Mouse (Mus musculus) midbrain, embryonic 16.5 days (tissue): ENCODE measurements at regions not wholly inside any gene's neighbourhood (a gene's known extent, or its start where the extent isn't known, plus 50 kb on each side); places are given as distances from the start of the nearest gene placed in this dataset.
A peak's percentile ranks its signal among the peaks of the same experiment; 100 is the strongest.

Experiments
- ATAC-seq: fragments of 200-750 bp; cut with Nextera tagmentation; 2 replicates; pipeline ENCODE4 v1.8.0; 2017; ENCODE audit warnings: moderate TSS enrichment
- H3K27ac ChIP-seq: fragments of 300-500 bp; sonication (generic); 2 replicates; pipeline ENCODE4 v1.5.1; 2014; ENCODE audit warnings: mild to moderate bottlenecking, low read length, mixed read lengths
- H3K27me3 ChIP-seq: fragments of 300-500 bp; sonication (generic); 2 replicates; pipeline ENCODE4 v1.6.1; 2014; ENCODE audit warnings: low read depth, low read length, mixed read lengths; ENCODE audit not compliant: control insufficient read depth, insufficient read depth
- H3K36me3 ChIP-seq: fragments of 300-500 bp; sonication (generic); 2 replicates; pipeline ENCODE4 v1.6.1; 2014; ENCODE audit warnings: mild to moderate bottlenecking, low read length, moderate library complexity, mixed read lengths; ENCODE audit not compliant: control insufficient read depth, insufficient read depth
- H3K4me1 ChIP-seq: fragments of 300-500 bp; sonication (generic); 2 replicates; pipeline ENCODE4 v1.6.1; 2014; ENCODE audit warnings: mild to moderate bottlenecking, low read length, mixed read lengths; ENCODE audit not compliant: control insufficient read depth, insufficient read depth
- H3K4me2 ChIP-seq: fragments of 300-500 bp; sonication (generic); 2 replicates; pipeline ENCODE4 v1.6.1; 2014; ENCODE audit warnings: mild to moderate bottlenecking, low read length, mixed read lengths
- H3K4me3 ChIP-seq: fragments of 300-500 bp; sonication (generic); 2 replicates; pipeline ENCODE4 v1.5.1; 2014; ENCODE audit warnings: low read depth, mild to moderate bottlenecking, low read length, moderate library complexity, mixed read lengths
- H3K9ac ChIP-seq: fragments of 300-500 bp; sonication (generic); 2 replicates; pipeline ENCODE4 v1.6.1; 2014; ENCODE audit warnings: low read depth, low read length, mixed read lengths
- H3K9me3 ChIP-seq: fragments of 300-500 bp; sonication (generic); replicated peaks from 2 replicates; pipeline ENCODE4 v1.6.1; 2014; ENCODE audit warnings: mild to moderate bottlenecking, low read length, mixed read lengths; ENCODE audit not compliant: control insufficient read depth, poor library complexity, severe bottlenecking
- WGBS: fragments of 180-500 bp; shearing (Covaris S2); extraction: QIAGEN DNeasy Blood & Tissue Kit; methylation state at CpG from one replicate; pipeline ENCODE4 v1.1.7; 2014; 5-methylcytosine and 5-hydroxymethylcytosine counted together

- no peaks in the 10 kb centered on the region for H3K36me3 ChIP-seq
- H3K4me1 ChIP-seq = no peaks in the 10 kb centered on the region
- no peaks in the 10 kb centered on the region for H3K9me3 ChIP-seq
- no peaks in the 10 kb centered on the region for H3K27me3 ChIP-seq
- H3K27ac ChIP-seq = no peak overlapping the region
- H3K4me2 ChIP-seq = no peak overlapping the region
- no peak overlapping the region for H3K4me3 ChIP-seq
- 81% methylated on average over 5 of the region's 5 CpGs for WGBS
- H3K9ac ChIP-seq = no peak overlapping the region
- ATAC-seq = no peak
Observed at GRCm38 (mm10) chr11:56315221-56315987, 274.6 kb upstream of the Nmur2 start.

GRCm38 (mm10) chr11:56309549-56309948, 268.7 kb upstream of the Nmur2 start:
- H3K9ac ChIP-seq = no peak overlapping the region
- H3K36me3 ChIP-seq = no peaks in the 10 kb centered on the region
- no peaks in the 10 kb centered on the region for H3K4me1 ChIP-seq
- H3K4me2 ChIP-seq = no peak overlapping the region
- no peak for ATAC-seq
- H3K4me3 ChIP-seq = no peak overlapping the region
- H3K27me3 ChIP-seq = no peaks in the 10 kb centered on the region
- 91% methylated on average over 1 of the region's 1 CpGs for WGBS
- H3K9me3 ChIP-seq = no peaks in the 10 kb centered on the region
- H3K27ac ChIP-seq = no peak overlapping the region

GRCm38 (mm10) chr11:56308383-56309105, 267.7 kb upstream of the Nmur2 start:
- no peaks in the 10 kb centered on the region for H3K4me1 ChIP-seq

GRCm38 (mm10) chr11:56307051-56307450, 266.2 kb upstream of the Nmur2 start:
- Histone ChIP-seq H3K4me1 (no peaks in the 10 kb centered on the region), H3K27ac (no peak overlapping the region), H3K4me3 (no peak overlapping the region), H3K27me3 (no peaks in the 10 kb centered on the region), H3K36me3 (no peaks in the 10 kb centered on the region), H3K9me3 (no peaks in the 10 kb centered on the region), H3K4me2 (no peak overlapping the region), H3K9ac (no peak overlapping the region)
- 27% methylated on average over 3 of the region's 3 CpGs for WGBS
- ATAC-seq = no peak

More at GRCm38 (mm10) chr11:56308383-56309105, 267.7 kb upstream of the Nmur2 start:
- Histone ChIP-seq H3K27me3 (no peaks in the 10 kb centered on the region), H3K27ac (no peak overlapping the region), H3K36me3 (no peaks in the 10 kb centered on the region), H3K9ac (no peak overlapping the region), H3K4me3 (no peak overlapping the region), H3K9me3 (no peaks in the 10 kb centered on the region), H3K4me2 (no peak overlapping the region)
- ATAC-seq = no peak
- WGBS = 81% methylated on average over 5 of the region's 5 CpGs

DNA sequence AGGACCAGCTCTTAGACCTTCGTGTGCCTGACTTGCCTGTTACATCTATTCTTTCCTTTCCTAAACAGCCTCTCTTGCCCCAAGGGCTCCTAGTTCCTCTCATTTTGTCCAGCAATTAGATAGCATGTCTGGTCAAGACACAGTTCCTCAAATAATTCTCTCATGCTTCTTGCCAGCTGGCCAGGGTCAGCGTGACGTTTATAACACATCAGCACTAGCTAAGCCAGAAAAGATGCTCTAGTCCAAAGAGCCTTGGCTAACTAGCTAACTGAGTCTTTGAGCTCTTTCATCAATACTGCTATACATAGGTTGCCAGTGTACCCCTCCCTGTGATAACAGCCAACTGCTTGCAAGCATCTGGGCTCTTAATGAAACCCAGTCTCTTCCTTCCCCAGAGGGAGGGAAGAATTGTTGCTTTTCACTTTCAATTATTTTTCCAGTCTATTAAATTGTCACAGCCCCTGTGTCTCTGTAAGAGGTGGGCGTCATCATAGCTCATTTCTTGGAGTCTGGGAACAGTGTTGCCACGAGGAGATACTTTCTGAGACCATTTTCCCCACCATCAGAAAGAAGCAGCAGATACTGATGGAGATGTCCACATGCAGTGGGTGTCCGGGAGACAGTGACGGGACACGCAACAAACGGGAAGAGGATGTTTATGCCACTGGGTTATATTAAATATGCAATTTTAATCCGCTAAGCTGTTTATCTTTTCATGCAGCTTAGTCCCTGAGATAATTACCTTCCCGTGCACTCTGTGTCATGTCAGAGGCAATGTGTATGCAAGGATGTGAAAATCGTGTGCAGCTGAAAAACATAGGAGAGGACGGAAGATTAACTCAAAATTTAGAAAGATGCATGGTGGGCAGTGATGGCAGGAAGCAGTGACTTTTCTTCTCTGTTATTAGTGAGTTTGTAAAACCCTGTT, 250.1 kb upstream of the Nmur2 start:
- no peaks in the 10 kb centered on the region; the same call in 1 of the 2 replicates for H3K4me1 ChIP-seq
- WGBS = 46% methylated on average over 13 of the region's 13 CpGs
- no peaks in the 10 kb centered on the region for H3K27me3 ChIP-seq
- no peak overlapping the region for H3K4me3 ChIP-seq
- peak overlapping the region; percentile 26 for H3K4me2 ChIP-seq
- H3K27ac ChIP-seq = peak overlapping the region; percentile 6; the same call in 1 of the 2 replicates
- no peak overlapping the region for H3K9ac ChIP-seq
- ATAC-seq = peak; percentile 54; the same call in 1 of the 2 replicates
- no peaks in the 10 kb centered on the region for H3K36me3 ChIP-seq
- no peaks in the 10 kb centered on the region for H3K9me3 ChIP-seq

DNA sequence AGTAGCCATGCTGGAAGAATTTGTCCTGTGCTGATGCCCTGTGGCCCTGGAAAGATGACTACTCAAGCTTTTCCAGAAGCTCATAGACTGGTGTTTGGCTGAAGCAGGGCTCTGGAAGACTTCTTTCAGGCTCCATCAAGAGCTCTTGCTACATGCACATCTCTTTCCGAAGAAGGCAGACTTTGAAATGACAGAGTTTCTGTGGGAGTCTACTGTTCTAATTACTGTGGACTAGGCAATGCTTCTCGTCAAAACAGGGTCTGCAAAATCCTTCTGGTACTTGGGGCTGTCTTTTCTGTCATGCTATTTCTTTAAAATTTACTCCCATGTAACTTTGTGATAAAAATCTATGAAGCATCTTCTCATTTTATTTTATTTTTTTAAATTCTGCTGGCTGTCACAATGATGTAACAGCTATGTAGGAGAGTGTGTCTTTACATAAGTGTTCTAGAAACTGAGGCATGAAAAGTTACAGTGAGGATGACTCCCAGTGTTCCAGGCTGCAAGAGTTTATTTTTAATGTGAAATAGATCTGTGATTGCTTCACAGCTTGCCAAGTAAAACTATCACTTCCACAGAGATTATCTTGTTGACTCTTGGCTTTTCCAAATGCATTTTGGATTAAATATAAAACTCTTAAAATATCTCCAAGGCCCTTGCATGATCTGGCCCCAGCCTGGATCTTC, 244.9 kb upstream of the Nmur2 start:
- Histone ChIP-seq H3K36me3 (no peaks in the 10 kb centered on the region), H3K9ac (no peak overlapping the region), H3K9me3 (no peaks in the 10 kb centered on the region), H3K4me3 (no peak overlapping the region), H3K27ac (no peak overlapping the region), H3K27me3 (no peaks in the 10 kb centered on the region), H3K4me2 (no peak overlapping the region), H3K4me1 (no peaks in the 10 kb centered on the region; the same call in 1 of the 2 replicates)
- ATAC-seq = no peak
- WGBS = 86% methylated on average over 2 of the region's 2 CpGs

- Histone ChIP-seq H3K27ac (no peak overlapping the region), H3K27me3 (no peaks in the 10 kb centered on the region), H3K9me3 (no peaks in the 10 kb centered on the region), H3K9ac (no peak overlapping the region), H3K4me2 (no peak overlapping the region), H3K36me3 (no peaks in the 10 kb centered on the region), H3K4me1 (no peaks in the 10 kb centered on the region), H3K4me3 (no peak overlapping the region)
- no peak for ATAC-seq
- 77% methylated on average over 4 of the region's 4 CpGs for WGBS
Observed at GRCm38 (mm10) chr11:56281201-56281600, 240.4 kb upstream of the Nmur2 start.

DNA sequence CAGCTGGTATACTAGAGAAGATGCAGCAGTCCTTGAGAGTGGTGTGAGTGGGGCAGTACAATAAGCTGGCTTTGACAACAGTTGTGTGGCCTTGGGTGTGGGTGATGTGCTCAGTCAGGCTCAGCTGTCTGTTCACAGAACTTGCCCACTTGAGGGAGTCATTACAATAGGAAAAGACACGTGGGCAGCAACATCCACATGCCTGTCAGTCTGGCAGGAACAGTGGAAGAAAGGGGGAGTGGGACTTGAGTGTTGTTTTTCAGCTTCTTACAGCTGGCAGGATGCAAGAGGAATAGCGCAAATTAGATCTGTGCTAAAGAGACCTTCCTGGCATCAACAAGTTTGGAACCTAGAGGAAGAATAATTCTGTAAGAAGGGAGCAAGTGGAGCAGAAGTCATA, 239.4 kb upstream of the Nmur2 start:
- H3K9me3 ChIP-seq = no peaks in the 10 kb centered on the region
- WGBS = 47% methylated on average over 2 of the region's 2 CpGs
- no peaks in the 10 kb centered on the region for H3K4me1 ChIP-seq
- ATAC-seq = no peak
- no peaks in the 10 kb centered on the region for H3K27me3 ChIP-seq
- H3K4me2 ChIP-seq = no peak overlapping the region
- H3K9ac ChIP-seq = no peak overlapping the region
- no peak overlapping the region for H3K4me3 ChIP-seq
- no peaks in the 10 kb centered on the region for H3K36me3 ChIP-seq
- H3K27ac ChIP-seq = no peak overlapping the region
